Mouse (Mus musculus) heart, postnatal 25 days (tissue): Measurements from ENCODE around the gene Akt2. TPM values are rescaled to one million over a fixed set of nuclear protein-coding genes. Genes with fewer than 3 reads are reported as not detected.
"Not testable (repeated sequence)": the region's sequence is repeated elsewhere in the genome, so short reads cannot be mapped to it uniquely, and the experiment has no call there.

Experiments used
- DNase-seq: peaks from one replicate; pipeline ENCODE4 v3.0.0; 2022; ENCODE audit warnings: low spot score
- intact Hi-C: fragments of 180-260 bp; cut with DNase I; formaldehyde crosslinking; loops from one replicate; pipeline ENCODE4 v1.15.1; 2025
- total RNA-seq, 2 experiments: library from RNA; stranded (reverse); gene quantifications; 2 replicates each; pipeline ENCODE4 v1.2.3; 2021

Akt2 gene
- total RNA-seq, 2 experiments from 2014 or later: 166 to 177 TPM

DNA sequence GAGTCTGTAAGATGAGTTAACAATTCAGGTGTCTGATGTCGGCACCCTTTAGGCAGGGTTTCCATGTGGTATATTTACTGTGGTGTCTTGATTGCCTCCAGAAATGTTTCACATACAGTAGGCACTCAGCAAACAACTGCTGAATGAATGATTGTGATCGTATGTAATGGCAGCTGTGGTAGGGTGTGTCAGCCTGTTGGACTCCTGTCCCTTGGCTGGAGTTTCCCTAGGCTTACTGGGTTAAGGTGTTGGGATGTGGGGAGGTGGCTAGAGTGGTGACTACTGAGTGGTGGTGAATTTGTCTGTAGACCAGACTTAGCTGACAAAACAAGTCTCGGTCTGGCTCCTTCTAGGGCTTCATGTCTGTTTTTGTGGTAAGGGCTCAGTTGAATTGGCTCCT lies 19.0 kb downstream of the Akt2 start:
- intact Hi-C loops: no loop called here
- DNase-seq: no peak

DNA sequence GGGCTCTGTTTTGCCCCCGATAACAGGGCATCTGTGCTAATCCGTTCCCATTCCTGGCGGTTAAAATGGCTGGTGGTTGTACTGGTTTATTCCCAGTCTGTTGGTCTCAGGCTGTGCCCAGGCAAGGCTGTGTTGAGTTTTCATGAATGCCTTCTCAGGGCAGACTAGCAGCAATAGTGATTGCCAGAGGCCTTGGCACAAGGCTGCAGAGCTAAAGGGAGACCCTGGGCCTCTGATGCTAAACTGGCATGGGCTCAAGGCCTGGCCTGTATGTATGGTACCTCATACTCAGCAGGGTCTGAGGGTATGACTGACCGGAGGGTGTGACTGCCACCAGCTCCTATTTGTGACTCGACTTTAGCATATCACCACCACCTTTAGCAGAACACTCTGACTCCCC lies 19.5 kb downstream of the Akt2 start:
- no peak for DNase-seq
- intact Hi-C loops: no loop called here

DNA sequence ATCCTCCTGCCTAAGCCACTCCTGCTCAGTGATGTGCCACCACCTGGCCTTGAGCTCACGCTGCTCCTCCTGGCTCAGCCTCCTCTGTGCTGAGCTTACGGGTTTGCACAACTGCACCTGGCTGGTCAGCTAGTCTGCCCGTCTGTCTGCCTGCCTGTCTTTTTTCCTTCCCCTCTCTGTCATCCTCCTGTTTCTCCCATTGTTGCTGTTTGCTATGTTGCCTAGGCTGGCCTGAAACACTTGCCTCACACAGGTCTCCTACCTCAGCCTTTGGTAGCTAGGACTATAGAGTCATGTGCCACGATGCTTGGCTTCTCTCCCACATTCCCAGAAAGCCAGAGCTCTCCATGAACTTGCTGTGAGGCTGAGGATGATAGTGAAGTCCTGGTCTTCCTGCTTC lies 21.6 kb downstream of the Akt2 start:
- intact Hi-C loops: no loop called here
- no peak for DNase-seq

DNA sequence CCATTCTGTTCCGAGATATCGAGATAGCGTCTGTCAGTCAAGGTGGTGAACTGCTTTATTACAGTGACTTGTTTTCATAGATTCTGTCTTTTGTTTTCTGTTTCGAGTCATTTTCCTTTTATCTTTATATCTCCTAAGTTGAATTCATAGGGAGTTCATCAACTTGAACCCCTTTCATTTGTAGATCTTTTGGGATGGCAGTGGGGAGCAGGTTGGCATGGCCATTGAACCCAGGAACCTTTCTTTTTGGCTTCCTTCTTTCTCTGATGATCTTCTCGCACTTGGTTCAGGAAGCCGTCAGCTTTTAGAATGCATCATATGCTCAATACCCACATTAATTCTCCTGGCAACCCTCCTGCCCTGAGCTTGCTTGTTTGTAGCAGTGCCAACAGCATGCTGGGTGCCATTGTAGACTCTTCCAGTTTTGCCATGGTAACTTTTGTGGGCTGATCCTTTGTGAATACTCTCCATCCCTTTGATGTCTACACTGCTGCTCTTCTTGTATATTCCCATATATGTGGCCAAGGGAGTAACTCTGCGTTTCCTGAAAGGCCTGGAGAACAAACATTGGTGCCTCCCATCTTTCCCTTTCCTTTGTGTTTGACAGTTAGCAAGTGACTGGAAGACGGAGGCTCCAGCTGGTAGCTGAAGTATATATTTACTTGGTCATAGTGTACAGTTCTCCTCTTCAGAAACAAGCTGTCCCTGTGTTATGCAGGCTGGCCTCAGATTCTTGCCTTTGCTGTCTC lies 22.6 kb downstream of the Akt2 start:
- DNase-seq: no peak
- intact Hi-C loops: no loop called here

DNA sequence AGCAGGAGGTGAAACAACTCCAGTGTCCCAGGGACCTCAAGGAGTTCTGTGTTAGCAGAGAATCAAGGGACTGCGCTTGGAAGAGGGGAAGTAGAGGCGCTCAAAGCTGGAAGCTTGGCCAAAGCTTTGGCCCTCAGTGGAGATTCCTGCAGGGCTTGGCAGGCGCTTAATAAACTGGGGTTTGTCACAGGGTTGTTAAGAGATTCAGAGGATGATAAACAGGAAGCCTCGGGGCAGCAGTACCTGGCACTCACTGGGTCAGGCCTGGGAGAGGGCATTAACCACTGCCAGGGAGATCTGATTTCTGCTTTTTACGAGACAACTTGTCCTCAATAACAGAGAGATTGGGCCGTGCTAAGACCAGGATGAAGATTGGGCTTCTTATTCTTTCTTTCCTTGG lies 29.7 kb downstream of the Akt2 start:
- no peak for DNase-seq
- intact Hi-C loops: no loop called here

DNA sequence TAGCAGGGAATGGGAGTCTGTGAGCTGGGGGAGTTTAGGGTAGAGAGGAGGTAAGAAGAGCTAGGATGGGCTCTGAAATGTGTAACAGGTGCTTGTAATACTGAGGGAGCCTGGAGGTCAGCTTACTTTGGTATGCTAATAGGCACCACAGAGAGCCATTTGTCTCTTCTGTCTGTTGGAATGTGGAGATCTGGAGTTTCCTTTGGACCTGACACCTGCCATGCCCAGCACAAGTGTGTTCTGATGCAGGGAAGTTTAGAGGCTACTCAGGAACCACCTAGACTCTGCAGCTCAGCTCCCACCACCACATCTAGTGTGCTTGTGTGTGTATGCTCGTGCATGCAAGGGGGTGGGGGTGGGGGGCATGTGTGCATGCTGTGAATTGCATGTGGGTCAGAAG lies 30.9 kb downstream of the Akt2 start:
- no peak for DNase-seq
- intact Hi-C loops: no loop called here

DNA sequence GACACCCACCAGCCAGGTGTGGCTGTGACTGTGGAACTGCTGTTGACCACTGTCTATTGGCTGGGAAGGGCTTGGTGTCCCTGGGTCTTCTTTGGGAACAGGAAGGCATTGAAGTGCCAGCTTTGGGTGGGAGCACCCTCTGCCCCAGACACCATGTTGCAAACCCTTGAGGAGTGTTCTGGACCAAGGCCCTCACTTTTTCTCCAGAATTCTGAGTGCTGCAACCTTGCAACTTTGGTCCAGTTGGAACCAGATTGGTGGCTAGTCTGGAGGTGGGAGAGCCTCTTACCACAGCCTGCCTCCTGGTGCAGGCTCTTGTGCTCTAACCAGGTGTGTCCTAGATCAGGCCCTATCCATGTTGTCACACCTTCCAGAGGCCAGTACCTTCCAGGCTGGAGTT lies 33.6 kb downstream of the Akt2 start:
- intact Hi-C loops: no loop called here
- no peak for DNase-seq

DNA sequence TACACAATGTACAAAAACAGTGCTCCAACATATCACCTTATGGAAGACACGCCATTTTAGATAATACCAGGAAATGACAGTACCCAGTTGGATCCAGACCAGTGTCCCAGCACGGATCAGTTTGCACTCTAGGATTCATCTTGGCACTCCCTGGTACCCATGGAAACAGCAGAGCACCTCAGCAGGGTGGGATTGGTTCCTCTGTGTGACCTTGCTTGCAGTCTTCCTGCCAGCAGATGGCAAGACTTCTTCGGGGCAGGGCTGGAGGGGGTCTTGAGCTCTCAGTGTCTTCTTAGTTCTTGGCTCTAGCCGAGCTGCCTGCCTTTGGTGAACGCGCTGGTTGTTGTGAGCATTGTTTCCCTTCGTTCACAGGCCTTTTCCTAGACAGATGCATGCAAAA lies 36.4 kb downstream of the Akt2 start:
- no peak for DNase-seq
- intact Hi-C loops: no loop called here

DNA sequence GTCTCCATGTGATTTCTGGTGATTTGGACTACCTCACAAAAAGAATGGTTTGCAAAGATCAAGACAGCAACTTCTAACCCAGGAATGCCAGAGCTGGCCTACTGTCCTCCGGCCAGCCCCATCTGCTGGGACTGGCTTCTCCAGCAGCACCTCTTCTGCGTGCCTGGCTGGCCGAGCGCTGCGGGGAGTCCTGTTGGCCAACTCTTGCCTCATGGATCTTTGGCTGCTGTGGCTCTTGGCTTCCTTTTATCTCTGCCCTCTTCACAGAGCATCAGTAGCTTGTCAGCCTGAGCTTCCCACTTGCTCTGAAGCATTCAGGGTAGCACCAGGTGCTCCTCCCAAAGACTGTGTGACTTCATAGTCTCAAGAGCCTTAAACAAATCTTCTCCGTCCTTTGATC lies 36.8 kb downstream of the Akt2 start:
- intact Hi-C loops: no loop called here
- DNase-seq: no peak

DNA sequence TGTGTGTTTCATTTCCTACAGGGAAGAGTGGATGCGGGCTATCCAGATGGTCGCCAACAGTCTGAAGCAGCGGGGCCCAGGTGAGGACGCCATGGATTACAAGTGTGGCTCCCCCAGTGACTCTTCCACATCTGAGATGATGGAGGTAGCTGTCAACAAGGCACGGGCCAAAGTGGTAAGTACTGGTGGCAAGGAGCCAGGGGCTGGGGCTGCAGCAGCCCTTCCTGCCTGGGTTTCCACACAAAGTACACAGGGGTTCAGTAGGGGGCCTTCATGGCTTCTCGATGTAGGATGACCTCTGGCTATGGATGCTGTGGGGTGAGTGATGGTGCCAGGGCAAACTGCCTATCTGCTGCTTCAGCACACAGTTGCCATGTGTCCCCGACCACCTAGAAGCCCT lies 37.5 kb downstream of the Akt2 start:
- DNase-seq, intact Hi-C loops: not testable (repeated sequence)

DNA sequence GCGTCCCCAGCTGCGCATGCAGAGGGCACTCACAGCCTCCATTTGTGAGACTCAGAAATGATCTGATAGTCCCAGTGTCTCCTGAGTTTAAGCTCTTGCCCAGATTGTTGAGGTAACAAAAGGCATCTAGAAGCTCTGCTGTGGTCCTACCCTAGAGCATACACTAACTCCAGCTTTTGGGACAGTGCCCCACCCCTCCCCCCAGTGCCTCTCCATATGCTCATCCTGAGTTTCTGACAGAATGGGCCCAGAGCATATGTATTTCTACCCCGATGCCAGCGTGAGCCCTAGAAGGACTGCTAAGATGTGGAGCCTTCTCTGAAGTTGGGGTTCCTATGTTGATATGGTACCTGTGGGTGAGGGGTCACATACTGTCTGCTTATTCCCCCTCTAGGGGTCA lies 40.1 kb downstream of the Akt2 start:
- DNase-seq: no peak
- intact Hi-C loops: no loop called here

DNA sequence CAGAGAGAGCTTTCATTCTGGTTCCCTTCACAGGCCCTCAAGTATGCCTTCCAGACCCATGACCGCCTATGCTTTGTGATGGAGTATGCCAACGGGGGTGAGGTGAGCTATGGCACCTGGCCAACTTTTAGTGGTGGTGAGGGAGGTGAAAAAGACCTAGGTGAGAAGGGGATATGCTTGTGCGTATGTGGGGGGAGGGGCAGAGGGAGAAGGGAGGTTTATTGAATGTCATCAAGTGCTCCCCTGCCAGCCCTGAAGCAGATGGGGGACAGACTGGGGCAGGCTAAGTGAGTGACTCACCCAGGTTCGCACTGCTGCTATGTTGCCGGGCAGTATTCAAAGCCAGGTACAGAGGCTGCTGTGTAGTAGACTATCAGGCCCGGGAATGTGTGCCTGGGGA lies 41.8 kb downstream of the Akt2 start:
- intact Hi-C loops: no loop called here
- DNase-seq: no peak

DNA sequence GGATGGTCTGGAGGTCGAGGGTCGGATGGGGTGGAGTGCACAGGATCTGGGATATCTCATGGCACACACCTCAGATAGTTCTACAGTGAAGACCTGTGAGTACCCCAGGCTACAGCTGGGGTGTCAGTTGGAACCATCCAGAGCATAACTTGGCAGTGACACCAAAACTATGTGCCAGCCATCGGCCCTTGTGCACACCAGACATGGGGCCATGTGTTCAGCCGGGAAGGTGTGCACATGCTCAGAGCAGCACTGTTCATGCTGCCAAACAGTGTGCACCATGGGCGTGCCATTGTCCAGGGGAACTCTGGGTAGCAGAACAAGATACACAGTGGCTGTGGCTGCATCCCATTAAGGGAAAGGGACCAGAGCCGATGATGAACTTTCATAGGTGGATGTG lies 43.3 kb downstream of the Akt2 start:
- DNase-seq: no peak
- intact Hi-C loops: no loop called here

DNA sequence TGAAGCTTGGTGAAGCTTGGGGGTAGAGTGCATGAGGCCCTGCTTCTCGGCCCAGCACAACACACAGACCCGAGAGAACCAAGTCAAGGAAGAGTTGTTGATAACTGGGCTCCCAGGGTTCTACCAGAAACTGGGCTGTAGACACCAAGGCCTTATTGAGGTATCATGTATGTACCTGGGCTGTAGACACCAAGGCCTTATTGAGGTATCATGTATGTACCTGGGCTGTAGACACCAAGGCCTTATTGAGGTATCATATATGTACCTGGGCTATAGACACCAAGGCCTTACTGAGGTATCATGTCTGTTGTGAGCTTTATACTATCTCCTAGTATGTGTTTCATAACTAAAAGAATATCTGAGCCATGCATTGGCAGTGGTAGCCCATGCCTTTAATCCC lies 43.7 kb downstream of the Akt2 start:
- intact Hi-C loops, DNase-seq: not testable (repeated sequence)

DNA sequence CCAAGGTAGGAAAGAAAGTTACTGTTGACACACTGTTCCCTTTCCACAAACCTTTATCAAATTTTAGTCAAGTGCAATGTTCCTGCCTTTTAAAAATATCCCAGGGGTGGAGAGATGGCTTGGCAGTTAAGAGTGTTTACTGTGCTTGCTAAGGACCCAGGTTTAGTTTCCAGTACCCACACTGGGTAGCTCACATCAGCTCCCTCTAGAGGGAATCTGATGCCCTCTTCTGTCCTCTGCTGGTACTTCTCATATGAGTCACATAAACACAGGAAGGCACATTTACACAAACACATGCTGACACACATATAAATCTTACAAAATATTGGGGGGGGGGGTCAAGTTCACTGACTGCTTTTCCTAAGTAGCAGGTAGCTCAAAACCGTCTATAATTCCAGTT lies 53.1 kb downstream of the Akt2 start:
- no peak for DNase-seq
- intact Hi-C loops: no loop called here

DNA sequence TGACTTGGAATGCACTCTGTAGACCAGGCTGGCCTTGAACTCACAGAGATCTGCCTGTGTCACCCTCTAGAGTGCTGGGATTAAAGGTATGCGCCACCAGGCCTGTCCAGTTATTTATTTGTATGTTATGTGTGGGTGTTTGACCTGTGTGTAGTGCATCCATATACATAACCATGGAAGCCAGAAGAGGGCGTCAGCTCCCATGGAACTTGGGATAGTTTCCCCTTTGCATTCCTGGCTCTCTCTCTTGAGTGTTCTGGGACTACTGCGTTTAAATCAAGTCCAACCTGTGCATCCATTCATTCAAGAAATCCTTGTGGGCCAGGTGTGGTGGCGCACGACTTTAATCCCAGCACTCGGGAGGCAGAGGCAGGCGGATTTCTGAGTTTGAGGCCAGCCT lies 55.2 kb downstream of the Akt2 start:
- intact Hi-C loops: no loop called here
- no peak for DNase-seq

DNA sequence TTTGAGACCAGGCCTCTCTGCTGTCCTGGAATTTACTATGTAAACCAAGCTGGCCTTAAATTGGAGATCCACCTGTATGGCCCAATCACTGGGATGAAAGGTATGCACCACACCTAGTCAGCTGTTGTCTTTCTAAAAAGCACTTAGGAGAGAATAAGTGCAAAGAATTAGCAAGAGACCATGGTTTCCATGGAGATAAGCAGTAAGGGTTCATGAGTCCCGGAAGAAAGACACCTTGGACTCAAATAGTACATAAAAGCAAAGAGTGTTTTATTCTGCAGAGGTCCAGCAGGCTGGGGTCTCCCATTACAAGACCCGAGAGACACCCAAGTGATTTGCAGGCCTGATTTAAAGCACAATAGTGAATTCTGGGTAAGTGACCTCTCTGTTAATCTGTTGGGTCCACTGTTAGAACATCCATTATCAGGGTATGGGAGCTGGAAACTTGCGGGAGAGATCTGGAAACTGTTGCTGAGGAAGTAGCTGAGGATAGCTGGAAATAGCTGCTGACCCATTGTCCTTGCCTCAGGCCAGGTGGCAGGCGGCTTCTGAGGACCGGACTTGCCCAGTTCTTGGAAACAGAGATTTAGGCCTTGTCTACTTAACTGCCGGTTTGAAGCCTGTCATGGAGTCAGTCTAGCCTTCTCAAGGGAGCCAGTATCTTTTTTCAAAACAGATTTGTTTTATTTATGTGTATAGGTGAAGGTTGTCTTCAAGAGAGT lies 56.1 kb downstream of the Akt2 start:
- DNase-seq: no peak
- intact Hi-C loops: no loop called here

DNA sequence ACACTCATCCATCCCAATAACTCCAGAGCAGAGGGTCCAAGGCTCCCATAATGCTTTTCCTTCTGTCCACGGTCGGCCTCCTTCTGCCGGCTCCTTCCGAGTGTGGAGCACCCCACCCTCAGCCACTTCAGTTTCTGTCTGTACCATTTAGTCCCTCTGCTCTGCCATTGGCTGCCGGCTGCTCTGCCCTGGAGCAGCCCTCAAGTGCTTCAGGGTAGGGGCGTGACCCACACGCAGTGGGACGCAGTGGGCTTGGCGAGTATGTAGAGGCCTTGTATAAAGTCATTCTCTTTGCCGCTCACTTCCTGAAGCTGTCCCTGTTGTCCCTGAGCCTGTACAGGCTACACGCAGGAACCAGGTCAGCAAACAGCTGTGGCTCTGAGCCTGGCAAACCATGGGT lies 58.4 kb downstream of the Akt2 start:
- DNase-seq: no peak
- intact Hi-C loops: loop anchor here (2.0 kb wide), 1 partner anchor 75 kb away; no protein-coding TSS in a partner anchor

DNA sequence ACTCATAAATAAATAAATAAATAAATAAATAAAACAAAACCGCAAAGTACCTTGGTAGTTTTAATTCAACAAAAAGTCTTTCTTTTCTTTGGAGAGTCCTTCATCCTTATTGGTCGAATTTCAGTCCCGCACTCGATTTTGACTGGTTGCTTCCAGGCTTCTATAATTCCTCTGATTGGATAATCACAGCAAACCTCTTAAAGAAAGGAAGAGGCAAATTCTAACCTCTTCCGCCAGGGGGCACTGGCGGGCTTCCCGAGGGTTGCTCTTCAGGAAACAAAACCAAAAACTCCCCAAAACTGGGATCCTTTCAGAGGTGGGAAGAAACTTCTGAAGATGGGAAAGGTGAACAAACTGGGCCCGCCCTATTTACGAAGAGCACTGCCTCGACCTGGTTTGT lies 59.6 kb downstream of the Akt2 start:
- DNase-seq: no peak
- intact Hi-C loops: loop anchor here (1.0 to 2.0 kb wide), 2 partner anchors 34 to 74 kb away; no protein-coding TSS in a partner anchor

DNA sequence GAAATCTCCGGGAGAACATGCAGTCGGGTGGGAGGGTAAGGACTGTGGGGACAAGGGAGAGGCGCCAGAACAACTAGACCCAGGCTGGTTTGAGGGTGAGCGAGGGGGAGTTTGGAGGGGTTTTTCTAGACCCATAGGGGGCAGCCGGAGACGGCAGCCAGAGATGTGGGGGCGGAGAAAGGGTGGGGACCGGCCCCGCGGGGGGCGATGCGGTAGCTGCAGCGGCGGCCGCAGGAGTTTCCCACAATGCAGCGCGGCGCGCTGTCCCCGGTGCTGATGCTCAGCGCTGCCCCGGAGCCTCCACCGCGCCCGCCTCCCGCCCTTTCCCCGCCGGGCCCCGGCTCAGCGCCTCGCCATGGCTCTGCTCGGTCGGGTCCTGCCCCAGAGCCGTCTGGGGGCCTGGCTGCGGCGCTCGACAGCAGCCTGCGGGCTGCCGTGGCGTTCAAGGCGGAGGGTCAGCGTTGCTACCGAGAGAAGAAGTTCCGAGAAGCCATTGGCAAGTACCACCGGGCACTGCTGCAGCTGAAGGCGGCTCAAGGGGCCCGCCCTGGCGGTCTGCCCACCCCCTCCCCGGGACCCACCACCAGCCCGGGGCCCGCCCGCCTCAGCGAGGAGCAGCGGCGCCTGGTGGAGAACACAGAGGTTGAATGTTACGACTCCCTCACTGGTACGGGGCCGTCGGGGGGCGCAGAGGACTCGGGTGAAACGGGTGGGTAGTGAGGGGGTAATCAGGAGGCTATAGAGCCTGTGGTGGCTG lies 62.5 kb downstream of the Akt2 start, which contains the start of gene Ttc9b:
Gene Ttc9b (plus strand): TSS at position 235 of the 757 bp plus-strand sequence.
- intact Hi-C loops: no loop called here
- no peak for DNase-seq
